Mouse (Mus musculus): Measurements from ENCODE around the gene Sacm1l. TPM values are rescaled to one million over a fixed set of nuclear protein-coding genes. Genes with fewer than 3 reads are reported as not detected.

Sacm1l gene
- 6.6 and 9.9 TPM in 2 replicates for polyA plus RNA-seq (2012; rRNA removed)
- polyA plus RNA-seq (2014; fragmentation: Nextera tagmentation; extraction: Ambion mirVana): 25.8 and 28.7 TPM in 2 replicates

- under 1% methylated on average over 79 of the region's 79 CpGs for WGBS (ENCODE audit: insufficient replicate concordance)
These were observed at the start of gene Sacm1l for GRCm38 (mm10) chr9:123529392-123530157. Sacm1l (plus strand) TSS chr9:123529759.

GRCm38 (mm10) chr9:123479876-123480252 lies 49.7 kb upstream of the Sacm1l start:
- DNase-seq (ENCODE audit: low read depth in 3 of 3, low spot score in 3 of 3) (no peak), ATAC-seq (ENCODE audit: insufficient read depth) (no peak)
- 85% methylated on average over 8 of the region's 8 CpGs for WGBS (ENCODE audit: insufficient replicate concordance)
- Histone ChIP-seq H3K27me3 (ENCODE audit: control insufficient read depth, insufficient read depth, low read length) (no peaks in the 10 kb centered on the region), H3K9me3 (ENCODE audit: control insufficient read depth, low read length) (no peaks in the 10 kb centered on the region), H3K4me2 (ENCODE audit: low read depth) (peak overlapping the region; percentile 78), H3K27ac (peak overlapping the region; percentile 76), H3K4me1 (replicated peaks; ENCODE audit: control insufficient read depth in 2 of 2, insufficient read depth in 2 of 2, low read length in 1 of 2) (peaks cover 40 to 51% of the 10 kb centered on the region in 2 experiments), H3K36me3 (replicated peaks; ENCODE audit: control insufficient read depth, insufficient read depth, low read depth) (peaks cover 19% of the 10 kb centered on the region), H3K4me3 (ENCODE audit: insufficient read depth in 1 of 2, low read depth in 2 of 2, low read length in 2 of 2) (peak overlapping the region; percentile 71 to 72), H3K9ac (replicated peaks) (peak overlapping the region; percentile 80)
- TF ChIP-seq EP300 (IDR thresholded peaks at IDR 0.05; ENCODE audit: low read depth) (no peak), CTCF (IDR thresholded peaks at IDR 0.05; ENCODE audit: low read depth) (no peak)

More at GRCm38 (mm10) chr9:123529392-123530157, at the start of gene Sacm1l:
- Histone ChIP-seq H3K4me3 (ENCODE audit: insufficient read depth in 1 of 2, low read depth in 2 of 2, low read length in 2 of 2) (peak within 1 kb of the TSS; percentile 92 to 94), H3K27me3 (ENCODE audit: control insufficient read depth, insufficient read depth, low read length) (no peaks in the 10 kb centered on the region), H3K9me3 (ENCODE audit: control insufficient read depth, low read length) (no peaks in the 10 kb centered on the region), H3K4me1 (replicated peaks; ENCODE audit: control insufficient read depth in 2 of 2, insufficient read depth in 2 of 2, low read length in 1 of 2) (peaks cover 13 to 14% of the 10 kb centered on the region in 2 experiments), H3K27ac (peak within 1 kb of the TSS; percentile 95), H3K36me3 (replicated peaks; ENCODE audit: control insufficient read depth, insufficient read depth, low read depth) (no peaks in the 10 kb centered on the region), H3K4me2 (ENCODE audit: low read depth) (peak within 1 kb of the TSS; percentile 93), H3K9ac (replicated peaks) (peak within 1 kb of the TSS; percentile 92)
- DNase-seq (ENCODE audit: low read depth in 3 of 3, low spot score in 3 of 3) (peak; percentile 99), ATAC-seq (ENCODE audit: insufficient read depth) (peak; percentile 95)
- TF ChIP-seq CTCF (IDR thresholded peaks at IDR 0.05; ENCODE audit: low read depth) (no peak), EP300 (IDR thresholded peaks at IDR 0.05; ENCODE audit: low read depth) (no peak)

GRCm38 (mm10) chr9:123480253-123480921 lies 49.2 kb upstream of the Sacm1l start:
- H3K4me3 ChIP-seq (ENCODE audit: insufficient read depth in 1 of 2, low read depth in 2 of 2, low read length in 2 of 2): peak overlapping the region; percentile 71 to 72
- DNase-seq (ENCODE audit: low read depth in 3 of 3, low spot score in 3 of 3) (peak in 1 of 3 experiments; percentile 37), ATAC-seq (ENCODE audit: insufficient read depth) (no peak)
- H3K36me3 ChIP-seq (replicated peaks; ENCODE audit: control insufficient read depth, insufficient read depth, low read depth): peaks cover 21% of the 10 kb centered on the region
- H3K9ac ChIP-seq (replicated peaks): peak overlapping the region; percentile 80
- H3K4me2 ChIP-seq (ENCODE audit: low read depth): peak overlapping the region; percentile 78
- no peaks in the 10 kb centered on the region for H3K9me3 ChIP-seq (ENCODE audit: control insufficient read depth, low read length)
- peak overlapping the region; percentile 76 for H3K27ac ChIP-seq
- H3K4me1 ChIP-seq (replicated peaks; ENCODE audit: control insufficient read depth in 2 of 2, insufficient read depth in 2 of 2, low read length in 1 of 2): peaks cover 40 to 51% of the 10 kb centered on the region in 2 experiments
- WGBS (ENCODE audit: insufficient replicate concordance): 63% methylated on average over 18 of the region's 18 CpGs
- no peaks in the 10 kb centered on the region for H3K27me3 ChIP-seq (ENCODE audit: control insufficient read depth, insufficient read depth, low read length)
- TF ChIP-seq EP300 (IDR thresholded peaks at IDR 0.05; ENCODE audit: low read depth): no peak
- no peak for TF ChIP-seq CTCF (IDR thresholded peaks at IDR 0.05; ENCODE audit: low read depth)

- DNase-seq (ENCODE audit: low read depth in 3 of 3, low spot score in 3 of 3) (peak in 1 of 3 experiments; percentile 86), ATAC-seq (ENCODE audit: insufficient read depth) (peak; percentile 82)
- H3K9ac ChIP-seq (replicated peaks): peak overlapping the region; percentile 80
- no peaks in the 10 kb centered on the region for H3K27me3 ChIP-seq (ENCODE audit: control insufficient read depth, insufficient read depth, low read length)
- peak overlapping the region; percentile 76 for H3K27ac ChIP-seq
- TF ChIP-seq EP300 (IDR thresholded peaks at IDR 0.05; ENCODE audit: low read depth) (peak; percentile 77), CTCF (IDR thresholded peaks at IDR 0.05; ENCODE audit: low read depth) (no peak)
- no peaks in the 10 kb centered on the region for H3K9me3 ChIP-seq (ENCODE audit: control insufficient read depth, low read length)
- peaks cover 26% of the 10 kb centered on the region for H3K36me3 ChIP-seq (replicated peaks; ENCODE audit: control insufficient read depth, insufficient read depth, low read depth)
- peaks cover 40 to 57% of the 10 kb centered on the region in 2 experiments for H3K4me1 ChIP-seq (replicated peaks; ENCODE audit: control insufficient read depth in 2 of 2, insufficient read depth in 2 of 2, low read length in 1 of 2)
- 31% methylated on average over 7 of the region's 7 CpGs for WGBS (ENCODE audit: insufficient replicate concordance)
- peak overlapping the region; percentile 78 for H3K4me2 ChIP-seq (ENCODE audit: low read depth)
- H3K4me3 ChIP-seq (ENCODE audit: insufficient read depth in 1 of 2, low read depth in 2 of 2, low read length in 2 of 2): peak overlapping the region; percentile 71 to 72
These were observed 48.4 kb upstream of the Sacm1l start for GRCm38 (mm10) chr9:123481136-123481535.

- H3K9ac ChIP-seq (replicated peaks): peak overlapping the region; percentile 20; the same call in 1 of the 2 replicates
These were observed 46.0 kb upstream of the Sacm1l start for GRCm38 (mm10) chr9:123483598-123483997.

More at GRCm38 (mm10) chr9:123483598-123483997, 46.0 kb upstream of the Sacm1l start:
- H3K4me1 ChIP-seq (replicated peaks; ENCODE audit: control insufficient read depth in 2 of 2, insufficient read depth in 2 of 2, low read length in 1 of 2): peaks cover 34 to 60% of the 10 kb centered on the region in 2 experiments
- no peaks in the 10 kb centered on the region for H3K27me3 ChIP-seq (ENCODE audit: control insufficient read depth, insufficient read depth, low read length)
- no peak overlapping the region for H3K27ac ChIP-seq
- ATAC-seq (ENCODE audit: insufficient read depth): no peak
- 93% methylated on average over 1 of the region's 1 CpGs for WGBS (ENCODE audit: insufficient replicate concordance)
- H3K4me2 ChIP-seq (ENCODE audit: low read depth): peak overlapping the region; percentile 78
- TF ChIP-seq EP300 (IDR thresholded peaks at IDR 0.05; ENCODE audit: low read depth): no peak
- H3K4me3 ChIP-seq (ENCODE audit: insufficient read depth in 1 of 2, low read depth in 2 of 2, low read length in 2 of 2): no peak overlapping the region
- no peak for DNase-seq (ENCODE audit: low read depth in 3 of 3, low spot score in 3 of 3)
- peaks cover 41% of the 10 kb centered on the region for H3K36me3 ChIP-seq (replicated peaks; ENCODE audit: control insufficient read depth, insufficient read depth, low read depth)
- H3K9me3 ChIP-seq (ENCODE audit: control insufficient read depth, low read length): no peaks in the 10 kb centered on the region
